Mouse (Mus musculus): ENCODE data around the gene D17Wsu92e.

DNA sequence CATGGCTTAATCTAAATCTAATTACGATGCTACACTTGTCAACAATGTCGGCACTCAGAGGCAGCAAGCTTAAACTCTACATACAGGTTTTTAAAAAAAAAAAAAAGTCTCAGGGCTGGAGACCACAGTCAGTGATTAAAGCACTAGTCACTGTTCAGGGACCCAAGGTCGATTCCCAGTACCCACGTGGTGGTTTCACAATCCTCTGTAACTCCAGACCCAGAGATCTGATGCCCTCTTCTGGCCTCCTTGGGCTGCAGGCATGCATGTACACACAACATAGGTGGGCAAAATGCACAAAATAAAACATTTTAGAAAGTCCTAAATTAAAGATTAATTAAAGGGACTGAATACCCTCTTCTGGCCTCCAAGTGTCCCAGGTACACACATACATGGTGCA lies 16.7 kb downstream of the D17Wsu92e start:
- TF ChIP-seq CTCF (IDR thresholded peaks at IDR 0.05; ENCODE audit: borderline replicate concordance, insufficient read depth, low read length) (no peak), POLR2A (IDR thresholded peaks at IDR 0.05; ENCODE audit: low read depth, low read length) (no peak)
